Mouse (Mus musculus): Measurements from ENCODE around the gene Zmiz2. TPM values are rescaled to one million over a fixed set of nuclear protein-coding genes. Genes with fewer than 3 reads are reported as not detected.
A peak's percentile ranks its signal among the peaks of the same experiment; 100 is the strongest.

Zmiz2 gene
- 11.5 and 12.7 TPM in 2 replicates for polyA plus RNA-seq (2014; fragmentation: Nextera tagmentation; extraction: Ambion mirVana)

DNA sequence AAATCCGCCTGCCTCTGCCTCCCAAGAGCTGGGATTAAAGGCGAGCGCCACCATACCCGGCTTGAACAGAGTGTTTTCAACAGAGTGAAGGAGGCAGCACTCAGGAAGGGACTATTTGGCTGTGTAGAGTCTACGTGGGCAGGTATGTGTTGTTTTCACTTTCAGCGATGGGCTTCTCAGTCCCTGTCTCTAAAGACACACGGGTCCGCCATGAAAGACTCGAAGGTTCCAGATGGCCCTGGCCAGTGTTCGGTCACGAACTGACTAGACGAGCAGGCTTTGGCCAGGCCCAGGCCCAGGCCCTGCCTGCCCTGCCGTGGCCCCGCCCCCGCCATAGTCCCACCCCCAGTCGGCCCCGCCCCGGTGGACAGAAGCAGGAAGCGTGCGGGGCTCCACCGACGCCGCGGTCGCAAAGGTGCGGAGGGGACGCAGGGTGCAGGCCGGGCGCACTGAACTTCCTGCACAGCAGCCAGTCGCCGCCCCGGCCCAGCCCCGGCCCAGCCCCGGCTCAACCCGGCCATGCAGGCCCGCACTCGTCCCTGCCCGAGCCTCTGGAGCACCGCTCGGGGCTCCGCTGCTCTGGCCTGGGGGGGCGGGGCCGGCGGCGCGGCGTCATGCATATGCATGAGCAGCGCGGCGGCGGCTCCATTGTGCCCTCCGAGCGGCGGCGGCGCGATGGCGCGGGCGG, at the start of gene Zmiz2:
Zmiz2 (plus strand) TSS at position 349 of the 688 bp plus-strand sequence.
- Histone ChIP-seq H3K27me3 (replicated peaks; ENCODE audit: control insufficient read depth, insufficient read depth, low read length) (no peaks in the 10 kb centered on the region), H3K27ac (ENCODE audit: low read depth, low read length) (peak within 1 kb of the TSS; percentile 96), H3K4me1 (replicated peaks; ENCODE audit: control insufficient read depth, insufficient read depth, low read length) (peaks cover 27% of the 10 kb centered on the region), H3K36me3 (ENCODE audit: control insufficient read depth, insufficient read depth, low read length) (peaks cover 9% of the 10 kb centered on the region; the same call in 1 of the 2 replicates), H3K9ac (ENCODE audit: low read depth, low read length) (peak within 1 kb of the TSS; percentile 77), H3K4me2 (peak within 1 kb of the TSS; percentile 91), H3K4me3 (ENCODE audit: low read depth, low read length) (peak within 1 kb of the TSS; percentile 86), H3K9me3 (ENCODE audit: control insufficient read depth, low read length) (no peaks in the 10 kb centered on the region)
- peak; percentile 98 for DNase-seq (ENCODE audit: low spot score)
- peak; percentile 99 for ATAC-seq (replicated peaks; ENCODE audit: low FRiP score)
- 6% methylated on average over 43 of the region's 60 CpGs for WGBS

GRCm38 (mm10) chr11:6345956-6346355, 42.9 kb upstream of the Zmiz2 start:
- Histone ChIP-seq H3K9ac (ENCODE audit: low read depth, low read length) (no peak overlapping the region), H3K4me2 (no peak overlapping the region), H3K27ac (ENCODE audit: low read depth, low read length) (no peak overlapping the region), H3K4me3 (ENCODE audit: low read depth, low read length) (no peak overlapping the region), H3K27me3 (replicated peaks; ENCODE audit: control insufficient read depth, insufficient read depth, low read length) (no peaks in the 10 kb centered on the region), H3K9me3 (ENCODE audit: control insufficient read depth, low read length) (no peaks in the 10 kb centered on the region), H3K4me1 (replicated peaks; ENCODE audit: control insufficient read depth, insufficient read depth, low read length) (no peaks in the 10 kb centered on the region), H3K36me3 (ENCODE audit: control insufficient read depth, insufficient read depth, low read length) (peaks cover 66% of the 10 kb centered on the region)
- DNase-seq (ENCODE audit: low spot score) (no peak), ATAC-seq (replicated peaks; ENCODE audit: low FRiP score) (no peak)
- WGBS, result 91% methylated on average over 4 of the region's 4 CpGs

DNA sequence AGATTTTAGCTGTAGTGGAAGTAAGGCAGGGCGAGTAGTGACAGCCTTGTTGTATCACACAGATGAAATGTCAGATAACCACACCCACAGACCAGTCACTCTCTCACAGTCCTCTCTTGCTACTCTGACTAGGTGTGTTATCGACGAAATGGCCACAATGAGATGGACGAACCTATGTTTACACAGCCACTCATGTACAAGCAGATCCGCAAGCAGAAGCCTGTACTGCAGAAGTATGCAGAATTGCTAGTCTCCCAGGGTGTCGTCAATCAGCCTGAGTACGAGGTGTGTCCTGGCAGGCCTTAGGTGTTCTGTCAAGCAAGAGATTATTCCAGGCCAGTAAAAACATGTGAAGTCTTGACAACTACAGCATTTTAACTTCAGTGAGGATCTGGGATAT, 41.9 kb upstream of the Zmiz2 start:
- no peak for ATAC-seq (replicated peaks; ENCODE audit: low FRiP score)
- Histone ChIP-seq H3K9me3 (ENCODE audit: control insufficient read depth, low read length) (no peaks in the 10 kb centered on the region), H3K4me2 (no peak overlapping the region), H3K4me3 (ENCODE audit: low read depth, low read length) (no peak overlapping the region), H3K9ac (ENCODE audit: low read depth, low read length) (no peak overlapping the region), H3K27me3 (replicated peaks; ENCODE audit: control insufficient read depth, insufficient read depth, low read length) (no peaks in the 10 kb centered on the region), H3K36me3 (ENCODE audit: control insufficient read depth, insufficient read depth, low read length) (peaks cover 64% of the 10 kb centered on the region), H3K27ac (ENCODE audit: low read depth, low read length) (no peak overlapping the region), H3K4me1 (replicated peaks; ENCODE audit: control insufficient read depth, insufficient read depth, low read length) (no peaks in the 10 kb centered on the region)
- DNase-seq (ENCODE audit: low spot score), result no peak
- WGBS, result 90% methylated on average over 7 of the region's 7 CpGs

DNA sequence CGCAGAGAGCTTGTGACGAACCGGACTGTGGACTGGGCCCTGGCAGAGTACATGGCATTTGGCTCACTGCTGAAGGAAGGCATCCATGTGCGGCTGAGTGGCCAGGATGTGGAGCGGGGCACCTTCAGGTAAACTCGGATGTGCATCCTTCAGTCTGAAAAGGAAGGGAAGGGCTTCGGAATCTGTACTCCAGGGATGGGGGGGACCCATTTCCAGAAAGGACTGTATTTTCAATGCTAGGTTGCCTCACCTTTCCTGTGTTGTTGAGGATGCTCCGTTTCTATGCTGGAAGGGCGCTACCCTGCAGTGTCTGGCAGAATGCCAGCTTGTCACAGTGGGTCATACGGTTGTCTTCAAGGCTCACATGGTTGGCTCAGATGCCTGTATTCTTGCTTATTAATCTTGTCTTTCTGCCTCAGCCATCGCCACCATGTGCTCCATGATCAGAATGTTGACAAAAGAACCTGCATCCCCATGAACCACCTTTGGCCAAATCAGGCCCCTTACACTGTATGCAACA, 40.1 kb upstream of the Zmiz2 start:
- no peak overlapping the region for H3K4me2 ChIP-seq
- no peak for DNase-seq (ENCODE audit: low spot score)
- no peak overlapping the region for H3K4me3 ChIP-seq (ENCODE audit: low read depth, low read length)
- no peak overlapping the region for H3K27ac ChIP-seq (ENCODE audit: low read depth, low read length)
- H3K9ac ChIP-seq (ENCODE audit: low read depth, low read length), result no peak overlapping the region
- H3K27me3 ChIP-seq (replicated peaks; ENCODE audit: control insufficient read depth, insufficient read depth, low read length), result no peaks in the 10 kb centered on the region
- 96% methylated on average over 11 of the region's 11 CpGs for WGBS
- H3K9me3 ChIP-seq (ENCODE audit: control insufficient read depth, low read length), result no peaks in the 10 kb centered on the region
- peaks cover 65% of the 10 kb centered on the region for H3K36me3 ChIP-seq (ENCODE audit: control insufficient read depth, insufficient read depth, low read length)
- H3K4me1 ChIP-seq (replicated peaks; ENCODE audit: control insufficient read depth, insufficient read depth, low read length), result no peaks in the 10 kb centered on the region
- no peak for ATAC-seq (replicated peaks; ENCODE audit: low FRiP score)

GRCm38 (mm10) chr11:6349586-6349985, 39.3 kb upstream of the Zmiz2 start:
- no peak overlapping the region for H3K4me3 ChIP-seq (ENCODE audit: low read depth, low read length)
- H3K9ac ChIP-seq (ENCODE audit: low read depth, low read length), result no peak overlapping the region
- H3K36me3 ChIP-seq (ENCODE audit: control insufficient read depth, insufficient read depth, low read length), result peaks cover 67% of the 10 kb centered on the region
- no peak for DNase-seq (ENCODE audit: low spot score)
- H3K4me1 ChIP-seq (replicated peaks; ENCODE audit: control insufficient read depth, insufficient read depth, low read length), result no peaks in the 10 kb centered on the region
- H3K9me3 ChIP-seq (ENCODE audit: control insufficient read depth, low read length), result no peaks in the 10 kb centered on the region
- H3K27me3 ChIP-seq (replicated peaks; ENCODE audit: control insufficient read depth, insufficient read depth, low read length), result no peaks in the 10 kb centered on the region
- no peak for ATAC-seq (replicated peaks; ENCODE audit: low FRiP score)
- no peak overlapping the region for H3K27ac ChIP-seq (ENCODE audit: low read depth, low read length)
- H3K4me2 ChIP-seq, result no peak overlapping the region
- WGBS, result 90% methylated on average over 5 of the region's 5 CpGs

DNA sequence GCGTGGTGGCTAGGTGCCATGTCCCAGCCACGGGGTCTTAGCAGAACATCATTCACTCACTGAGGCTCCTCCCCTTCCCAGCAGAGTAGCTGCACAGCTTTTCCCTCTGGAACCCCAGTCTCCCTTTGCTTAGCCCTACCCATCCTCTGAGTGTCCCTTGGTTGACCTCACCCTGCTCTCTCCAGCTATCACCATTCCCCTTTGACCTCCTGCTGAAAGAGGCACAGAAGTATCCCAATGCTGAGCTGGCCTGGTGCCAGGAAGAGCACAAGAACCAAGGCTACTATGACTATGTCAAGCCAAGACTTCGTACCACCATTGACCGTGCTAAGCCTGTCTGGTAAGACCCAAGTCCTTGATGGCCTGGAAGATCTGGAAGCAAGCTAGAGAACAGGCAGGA, 33.8 kb upstream of the Zmiz2 start:
- H3K27me3 ChIP-seq (replicated peaks; ENCODE audit: control insufficient read depth, insufficient read depth, low read length), result no peaks in the 10 kb centered on the region
- no peak for DNase-seq (ENCODE audit: low spot score)
- no peaks in the 10 kb centered on the region for H3K9me3 ChIP-seq (ENCODE audit: control insufficient read depth, low read length)
- WGBS, result 90% methylated on average over 4 of the region's 4 CpGs
- H3K27ac ChIP-seq (ENCODE audit: low read depth, low read length), result no peak overlapping the region
- H3K36me3 ChIP-seq (ENCODE audit: control insufficient read depth, insufficient read depth, low read length), result peaks cover 49% of the 10 kb centered on the region
- ATAC-seq (replicated peaks; ENCODE audit: low FRiP score), result no peak
- no peak overlapping the region for H3K9ac ChIP-seq (ENCODE audit: low read depth, low read length)
- no peak overlapping the region for H3K4me2 ChIP-seq
- no peak overlapping the region for H3K4me3 ChIP-seq (ENCODE audit: low read depth, low read length)
- H3K4me1 ChIP-seq (replicated peaks; ENCODE audit: control insufficient read depth, insufficient read depth, low read length), result no peaks in the 10 kb centered on the region

GRCm38 (mm10) chr11:6364581-6365275, 24.1 kb upstream of the Zmiz2 start:
- ATAC-seq (replicated peaks; ENCODE audit: low FRiP score), result no peak

GRCm38 (mm10) chr11:6365885-6366284, 23.0 kb upstream of the Zmiz2 start:
- DNase-seq (ENCODE audit: low spot score) (peak; percentile 78), ATAC-seq (replicated peaks; ENCODE audit: low FRiP score) (peak; percentile 88)
- Histone ChIP-seq H3K4me2 (peak overlapping the region; percentile 42), H3K36me3 (ENCODE audit: control insufficient read depth, insufficient read depth, low read length) (no peaks in the 10 kb centered on the region), H3K9ac (ENCODE audit: low read depth, low read length) (0 out of 2 replicates have a peak overlapping the region, but pooled peaks have one; percentile 34), H3K27me3 (replicated peaks; ENCODE audit: control insufficient read depth, insufficient read depth, low read length) (no peaks in the 10 kb centered on the region), H3K4me1 (replicated peaks; ENCODE audit: control insufficient read depth, insufficient read depth, low read length) (no peaks in the 10 kb centered on the region; the same call in 1 of the 2 replicates), H3K27ac (ENCODE audit: low read depth, low read length) (peak overlapping the region; percentile 43; the same call in 1 of the 2 replicates), H3K9me3 (ENCODE audit: control insufficient read depth, low read length) (no peaks in the 10 kb centered on the region), H3K4me3 (ENCODE audit: low read depth, low read length) (no peak overlapping the region)
- 14% methylated on average over 11 of the region's 11 CpGs for WGBS

More at GRCm38 (mm10) chr11:6364581-6365275, 24.1 kb upstream of the Zmiz2 start:
- H3K4me2 ChIP-seq, result no peak overlapping the region
- DNase-seq (ENCODE audit: low spot score), result no peak
- 86% methylated on average over 9 of the region's 9 CpGs for WGBS
- H3K9me3 ChIP-seq (ENCODE audit: control insufficient read depth, low read length), result no peaks in the 10 kb centered on the region
- no peaks in the 10 kb centered on the region; the same call in 1 of the 2 replicates for H3K4me1 ChIP-seq (replicated peaks; ENCODE audit: control insufficient read depth, insufficient read depth, low read length)
- no peak overlapping the region for H3K27ac ChIP-seq (ENCODE audit: low read depth, low read length)
- no peak overlapping the region for H3K9ac ChIP-seq (ENCODE audit: low read depth, low read length)
- no peak overlapping the region for H3K4me3 ChIP-seq (ENCODE audit: low read depth, low read length)
- H3K27me3 ChIP-seq (replicated peaks; ENCODE audit: control insufficient read depth, insufficient read depth, low read length), result no peaks in the 10 kb centered on the region
- no peaks in the 10 kb centered on the region for H3K36me3 ChIP-seq (ENCODE audit: control insufficient read depth, insufficient read depth, low read length)

Data from liver, embryonic 11.5 days (tissue).